Mouse (Mus musculus) naive thymus-derived CD4-positive, alpha-beta T cell, adult 5 months (primary cell): Measurements from ENCODE around the gene Chil3. TPM values are rescaled to one million over a fixed set of nuclear protein-coding genes. Genes with fewer than 3 reads are reported as not detected.

Experiments
- polyA plus RNA-seq: library from polyadenylated mRNA; unstranded; fragments of 100-300 nt; shearing (Covaris generic); gene quantifications from one replicate; pipeline ENCODE4 v1.2.1, GENCODE M21; 2017

The Chil3 gene
- not detected for polyA plus RNA-seq

GRCm38 (mm10) chr3:106167464-106167863 lies at the start of gene Chil3:
Gene Chil3 (minus strand): TSS chr3:106167564.

GRCm38 (mm10) chr3:106112929-106113328 lies 54.4 kb downstream of the Chil3 start, which contains the start of gene Chia1:
Gene Chia1 (plus strand): TSS chr3:106113229.

Other genes starting within 250 kb of the Chil3 start
- gene I830077J02Rik, start 234.9 kb downstream of the Chil3 start, polyA plus RNA-seq: 0.42 TPM
- gene Wdr77, start 208.2 kb downstream of the Chil3 start, polyA plus RNA-seq: 67.8 TPM
- gene Atp5f1, start 207.5 kb downstream of the Chil3 start, polyA plus RNA-seq: 262 TPM
- gene Ovgp1, start 193.9 kb downstream of the Chil3 start, polyA plus RNA-seq: 16.2 TPM
- 3.4 TPM for gene Pifo, start 152.9 kb downstream of the Chil3 start, polyA plus RNA-seq
- gene Chil5, start 134.8 kb downstream of the Chil3 start, polyA plus RNA-seq: 5.0 TPM
- gene Chia1, start 54.3 kb downstream of the Chil3 start, polyA plus RNA-seq: not detected
- not detected for gene Chil4, start 51.9 kb upstream of the Chil3 start, polyA plus RNA-seq
- gene Chil6, start 238.6 kb upstream of the Chil3 start, polyA plus RNA-seq: not detected